Mouse (Mus musculus) C2C12 (cell line): ENCODE results near the gene Gap43.

Experiments used
- CEBPB ChIP-seq: IDR thresholded peaks from one replicate; pipeline ENCODE4 v1.6.1; 2011; ENCODE audit warnings: low read depth, mild to moderate bottlenecking, control low read depth, moderate library complexity
- CTCF ChIP-seq: IDR thresholded peaks from one replicate; pipeline ENCODE4 v1.5.1; 2011; ENCODE audit not compliant: control insufficient read depth, insufficient read depth, insufficient read length
- MAX ChIP-seq: IDR thresholded peaks from one replicate; pipeline ENCODE4 v1.6.1; 2011; ENCODE audit warnings: mild to moderate bottlenecking, control low read depth
- MYOD1 ChIP-seq: IDR thresholded peaks from one replicate; pipeline ENCODE4 v1.6.1; 2011; ENCODE audit warnings: low read depth; ENCODE audit not compliant: control insufficient read depth, insufficient read length
- MYOG ChIP-seq: IDR thresholded peaks from one replicate; pipeline ENCODE4 v1.6.1; 2011; ENCODE audit not compliant: control insufficient read depth, insufficient read length; ENCODE audit errors: extremely low read depth
- USF1 ChIP-seq: IDR thresholded peaks from one replicate; pipeline ENCODE4 v1.6.1; 2011; ENCODE audit warnings: low read depth, mild to moderate bottlenecking, control low read depth, moderate library complexity

- TF ChIP-seq MYOG (no peak), CTCF (no peak), CEBPB (no peak), MYOD1 (no peak), USF1 (no peak), MAX (no peak)
These were observed 34.3 kb downstream of the Gap43 start for GRCm38 (mm10) chr16:42305934-42306701.
